In genomic region chr3:67280247-67280646, GRCm38 (mm10) we compare ENCODE assay signal across 13 mouse cellular contexts.
"Had no signal": no experiment of that assay in that cellular context is flagged by ENCODE, and none has a peak within 500 bp of the region (broad histone marks: within the 10 kb centered on the region; RNA-seq: fewer than 3 reads in every experiment).

No protein-coding gene starts in this region.

- H3K9ac ChIP-seq: limb, embryonic 15.5 days; lung, embryonic 14.5 days; midbrain, embryonic 13.5 days; stomach, embryonic 15.5 days had no signal

- H3K27ac ChIP-seq: limb, embryonic 15.5 days; midbrain, embryonic 13.5 days; stomach, embryonic 15.5 days had no signal

- ATAC-seq: intestine, postnatal 0 days; midbrain, embryonic 13.5 days had no signal

- DNase-seq: kidney, adult 8-10 months; kidney, postnatal 25 days; layer of hippocampus, postnatal 36 days; lung, embryonic 14.5 days; lung, postnatal 10 days; lung, postnatal 4 days; right cerebral cortex, postnatal 14 days; thymus, postnatal 25 days had no signal

- H3K27me3 ChIP-seq: limb, embryonic 15.5 days; megakaryocyte, embryonic 14.5 days; midbrain, embryonic 13.5 days; stomach, embryonic 15.5 days had no signal

- H3K4me3 ChIP-seq: limb, embryonic 15.5 days; megakaryocyte, embryonic 14.5 days; midbrain, embryonic 13.5 days; stomach, embryonic 15.5 days had no signal

- H3K4me2 ChIP-seq: limb, embryonic 15.5 days; lung, embryonic 14.5 days; midbrain, embryonic 13.5 days; stomach, embryonic 15.5 days had no signal

- H3K9me3 ChIP-seq: limb, embryonic 15.5 days; megakaryocyte, embryonic 14.5 days; midbrain, embryonic 13.5 days; stomach, embryonic 15.5 days had no signal

- H3K4me1 ChIP-seq: limb, embryonic 15.5 days; megakaryocyte, embryonic 14.5 days; stomach, embryonic 15.5 days had no signal

- H3K36me3 ChIP-seq: limb, embryonic 15.5 days; midbrain, embryonic 13.5 days; stomach, embryonic 15.5 days had no signal
